Mouse (Mus musculus) erythroid progenitor cell, adult 5-6 weeks (primary cell): Measurements from ENCODE around the gene Gm11992. TPM values are rescaled to one million over a fixed set of nuclear protein-coding genes. Genes with fewer than 3 reads are reported as not detected.

ENCODE experiments used
- ATAC-seq: replicated peaks from 2 replicates; pipeline ENCODE4 v1.8.0; 2016; ENCODE audit warnings: moderate number of reproducible peaks, mild to moderate bottlenecking, moderate TSS enrichment, inconsistent platforms; ENCODE audit not compliant: poor library complexity, low FRiP score, severe bottlenecking
- total RNA-seq, 2 experiments: library from RNA; stranded (forward) in 1 of 2; stranded (reverse) in 1 of 2; fragments of 150-400 nt in 1 of 2; fragments of 186-747, 209-891 nt in 1 of 2; gene quantifications; 2 replicates each; pipeline versions ENCODE4 v1.2.3 to v1.2.4; 2015 to 2017; ENCODE audit warnings: low replicate concordance in 2 of 2

Gene Gm11992
- total RNA-seq, 2 experiments from 2014 or later: not detected

GRCm38 (mm10) chr11:9113189-9113588, 64.8 kb downstream of the Gm11992 start:
- no peak for ATAC-seq

- no peak for ATAC-seq
Observed at GRCm38 (mm10) chr11:9115367-9116120, 67.2 kb downstream of the Gm11992 start.

GRCm38 (mm10) chr11:9116121-9116520, 67.7 kb downstream of the Gm11992 start:
- ATAC-seq: no peak

- no peak for ATAC-seq
Observed at GRCm38 (mm10) chr11:9116916-9117315, 68.5 kb downstream of the Gm11992 start.

GRCm38 (mm10) chr11:9117358-9118049, 69.1 kb downstream of the Gm11992 start:
- no peak for ATAC-seq

GRCm38 (mm10) chr11:9118050-9118420, 69.6 kb downstream of the Gm11992 start, which contains the start of gene Upp1:
Gene Upp1, plus strand, starts transcription at chr11:9118103.
- ATAC-seq: no peak

- ATAC-seq: peak; percentile 81
Observed at GRCm38 (mm10) chr11:9118421-9119121, 70.2 kb downstream of the Gm11992 start.

Other genes with a start within 250 kb of the Gm11992 start
- 4.7 and 5.4 TPM in 2 replicates for gene Pkd1l1, start 75.3 kb upstream of the Gm11992 start, total RNA-seq (2015; ENCODE audit: low replicate concordance)
- 1.7 and 7.8 TPM in 2 replicates for gene Pkd1l1, start 75.3 kb upstream of the Gm11992 start, total RNA-seq (2017; ENCODE audit: low replicate concordance)
- gene Hus1, start 37.4 kb upstream of the Gm11992 start, total RNA-seq (2015; ENCODE audit: low replicate concordance): 7.2 and 16.3 TPM in 2 replicates
- 6.5 and 8.5 TPM in 2 replicates for gene Hus1, start 37.4 kb upstream of the Gm11992 start, total RNA-seq (2017; ENCODE audit: low replicate concordance)
- gene Sun3, start 397 bp downstream of the Gm11992 start, total RNA-seq (2015; ENCODE audit: low replicate concordance): not detected in 2 replicates
- not detected in 2 replicates for gene Sun3, start 397 bp downstream of the Gm11992 start, total RNA-seq (2017; ENCODE audit: low replicate concordance)
- gene Upp1, start 69.5 kb downstream of the Gm11992 start, total RNA-seq (2015; ENCODE audit: low replicate concordance): not detected in 2 replicates
- gene Upp1, start 69.5 kb downstream of the Gm11992 start, total RNA-seq (2017; ENCODE audit: low replicate concordance): not detected in 2 replicates
- 5.0 and 7.2 TPM in 2 replicates for gene Abca13, start 143.3 kb downstream of the Gm11992 start, total RNA-seq (2015; ENCODE audit: low replicate concordance)
- gene Abca13, start 143.3 kb downstream of the Gm11992 start, total RNA-seq (2017; ENCODE audit: low replicate concordance): 4.4 and 4.6 TPM in 2 replicates